Mouse (Mus musculus) myocyte (in vitro differentiated cells): ENCODE results near the gene Atp5h. TPM values are rescaled to one million over a fixed set of nuclear protein-coding genes. Genes with fewer than 3 reads are reported as not detected.

Experiments used
- H3K27me3 ChIP-seq: one replicate; pipeline ENCODE4 v1.6.1; 2011; ENCODE audit not compliant: control insufficient read depth, insufficient read depth, insufficient read length
- H3K36me3 ChIP-seq: one replicate; pipeline ENCODE4 v1.6.1; 2011; ENCODE audit not compliant: control insufficient read depth, insufficient read depth
- H3K4me2 ChIP-seq: one replicate; pipeline ENCODE4 v1.6.1; 2011; ENCODE audit warnings: low read depth, control low read depth
- H3K4me3 ChIP-seq: one replicate; pipeline ENCODE4 v1.5.1; 2011; ENCODE audit warnings: mild to moderate bottlenecking, control low read depth, moderate library complexity
- H3K79me2 ChIP-seq: one replicate; pipeline ENCODE4 v1.6.1; 2011; ENCODE audit not compliant: control insufficient read depth, insufficient read depth
- H3ac ChIP-seq: one replicate; pipeline ENCODE4 v1.6.1; 2011; ENCODE audit not compliant: control insufficient read depth, insufficient read length
- CEBPB ChIP-seq: IDR thresholded peaks from 2 replicates; pipeline ENCODE4 v1.6.1; 2011; ENCODE audit warnings: mild to moderate bottlenecking, moderate library complexity; ENCODE audit not compliant: poor library complexity, insufficient read depth, severe bottlenecking
- E2F4 ChIP-seq: IDR thresholded peaks from one replicate; pipeline ENCODE4 v1.6.1; 2011; ENCODE audit warnings: mild to moderate bottlenecking, control low read depth, moderate library complexity; ENCODE audit not compliant: insufficient read depth
- MAX ChIP-seq: IDR thresholded peaks from one replicate; pipeline ENCODE4 v1.6.1; 2011; ENCODE audit warnings: low read depth, mild to moderate bottlenecking, control low read depth
- MYOD1 ChIP-seq, 3 experiments: IDR thresholded peaks; one replicate each; pipeline ENCODE4 v1.6.1; 2011; ENCODE audit warnings: control low read depth in 2 of 3, low read depth in 2 of 3, mild to moderate bottlenecking in 2 of 3, moderate library complexity in 1 of 3; ENCODE audit not compliant: insufficient read length in 2 of 3, control insufficient read depth in 1 of 3
- MYOG ChIP-seq, 3 experiments: IDR thresholded peaks; one replicate each; pipeline ENCODE4 v1.6.1; 2011; ENCODE audit warnings: control low read depth in 2 of 3, low read depth in 2 of 3, mild to moderate bottlenecking in 2 of 3; ENCODE audit not compliant: insufficient read length in 2 of 3, control insufficient read depth in 1 of 3, insufficient read depth in 1 of 3
- POLR2A ChIP-seq: IDR thresholded peaks from one replicate; pipeline ENCODE4 v1.6.1; 2011; ENCODE audit warnings: low read depth, mild to moderate bottlenecking, control low read depth, moderate library complexity; ENCODE audit not compliant: insufficient read length
- POLR2AphosphoS2 ChIP-seq: IDR thresholded peaks from one replicate; pipeline ENCODE4 v1.6.1; 2011; ENCODE audit warnings: low read depth, control low read depth; ENCODE audit not compliant: insufficient read length
- REST ChIP-seq: IDR thresholded peaks from one replicate; pipeline ENCODE4 v1.6.1; 2011; ENCODE audit warnings: mild to moderate bottlenecking, control low read depth, moderate library complexity; ENCODE audit not compliant: insufficient read depth, insufficient read length
- SRF ChIP-seq: IDR thresholded peaks from one replicate; pipeline ENCODE4 v1.6.1; 2011; ENCODE audit warnings: low read depth; ENCODE audit not compliant: control insufficient read depth, insufficient read length
- TCF12 ChIP-seq: IDR thresholded peaks from one replicate; pipeline ENCODE4 v1.6.1; 2011; ENCODE audit warnings: mild to moderate bottlenecking, control low read depth; ENCODE audit not compliant: poor library complexity, insufficient read depth, severe bottlenecking
- TCF3 ChIP-seq: IDR thresholded peaks from one replicate; pipeline ENCODE4 v1.6.1; 2011; ENCODE audit warnings: low read depth, control low read depth; ENCODE audit not compliant: insufficient read length
- USF1 ChIP-seq: IDR thresholded peaks from one replicate; pipeline ENCODE4 v1.6.1; 2011; ENCODE audit warnings: low read depth, mild to moderate bottlenecking, control low read depth, moderate library complexity
- polyA plus RNA-seq: library from polyadenylated mRNA; unstranded; fragments of >200 nt; fragmentation: generic; extraction: Trizol; gene quantifications from one replicate; pipeline ENCODE4 v1.2.1, GENCODE M21; 2012; ENCODE audit warnings: missing spikeins

Gene Atp5h
- polyA plus RNA-seq, 1 experiment: 693 TPM

GRCm38 (mm10) chr11:115366706-115367394 is 52.9 kb downstream of the Atp5h start:
- no peaks in the 10 kb centered on the region for H3K27me3 ChIP-seq
- H3K36me3 ChIP-seq: no peaks in the 10 kb centered on the region
- H3K79me2 ChIP-seq: peaks cover 13% of the 10 kb centered on the region
- H3ac ChIP-seq: peak overlapping the region; percentile 41
- peak overlapping the region; percentile 79 for H3K4me3 ChIP-seq
- TF ChIP-seq SRF (no peak), POLR2A (no peak), REST (no peak), E2F4 (no peak), TCF12 (no peak), TCF3 (no peak), MYOG (IDR thresholded peaks at IDR 0.05; ENCODE audit: control insufficient read depth in 1 of 3, insufficient read depth in 1 of 3, insufficient read length in 2 of 3, low read depth in 2 of 3) (peak in 2 of 3 experiments; percentile 31 to 54), MYOD1 (IDR thresholded peaks at IDR 0.05; ENCODE audit: control insufficient read depth in 1 of 3, insufficient read length in 2 of 3, low read depth in 2 of 3) (peak in 2 of 3 experiments; percentile 34 to 59), USF1 (no peak), POLR2AphosphoS2 (peak; percentile 17), CEBPB (no peak), MAX (no peak)
- H3K4me2 ChIP-seq: peak overlapping the region; percentile 70

DNA sequence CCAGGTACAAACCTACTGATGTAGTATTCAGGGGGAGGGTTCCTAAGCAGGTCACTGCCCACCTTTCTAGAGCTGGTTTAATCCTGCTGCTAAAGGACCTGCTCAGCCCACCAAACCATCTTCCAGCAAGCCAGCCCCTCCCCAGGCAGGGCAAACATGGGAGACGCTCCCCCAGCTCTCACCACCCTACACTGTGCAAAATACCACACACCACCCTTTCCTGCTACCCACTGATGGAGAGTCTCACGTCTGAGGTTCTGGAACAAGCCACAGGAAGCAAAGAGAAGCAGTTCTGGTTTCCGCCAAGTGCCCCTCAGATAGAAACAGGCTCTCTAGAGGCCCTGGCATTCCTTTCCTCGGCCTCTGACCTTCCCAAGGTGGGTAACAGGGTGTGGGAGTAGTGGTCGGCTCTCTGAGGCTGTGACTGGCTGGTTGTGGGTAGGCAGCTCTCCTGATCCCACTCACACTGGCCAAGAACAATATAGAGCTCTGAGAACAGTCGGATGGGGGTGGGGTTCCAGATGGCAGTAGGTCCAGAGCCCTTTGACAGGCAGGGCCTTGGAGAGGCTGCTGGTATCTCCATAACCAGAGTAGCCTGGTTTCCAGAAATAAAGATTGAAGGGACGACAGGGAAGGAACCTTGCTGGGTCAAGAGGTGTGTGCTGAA is 53.6 kb downstream of the Atp5h start:
- peak overlapping the region; percentile 70 for H3K4me2 ChIP-seq
- peaks cover 13% of the 10 kb centered on the region for H3K79me2 ChIP-seq
- peak overlapping the region; percentile 41 for H3ac ChIP-seq
- TF ChIP-seq TCF12: no peak
- TF ChIP-seq E2F4: no peak
- TF ChIP-seq TCF3: no peak
- no peaks in the 10 kb centered on the region for H3K36me3 ChIP-seq
- no peaks in the 10 kb centered on the region for H3K27me3 ChIP-seq
- H3K4me3 ChIP-seq: peak overlapping the region; percentile 79

Other genes starting within 250 kb of the Atp5h start
- gene Tmem104, start 232.5 kb downstream of the Atp5h start, polyA plus RNA-seq: 15.5 TPM
- gene Nat9, start 232.1 kb downstream of the Atp5h start, polyA plus RNA-seq: 22.6 TPM
- not detected for gene Grin2c, start 152.7 kb downstream of the Atp5h start, polyA plus RNA-seq
- 13.9 TPM for gene Fdxr, start 142.9 kb downstream of the Atp5h start, polyA plus RNA-seq
- gene Fads6, start 122.3 kb downstream of the Atp5h start, polyA plus RNA-seq: 0.62 TPM
- 0.01 TPM for gene Otop2, start 112.8 kb downstream of the Atp5h start, polyA plus RNA-seq
- 0.16 TPM for gene Ush1g, start 97.9 kb downstream of the Atp5h start, polyA plus RNA-seq
- not detected for gene Otop3, start 85.2 kb downstream of the Atp5h start, polyA plus RNA-seq
- gene Hid1, start 52.2 kb downstream of the Atp5h start, polyA plus RNA-seq: 63.1 TPM
- 52.8 TPM for gene Cdr2l, start 38.0 kb downstream of the Atp5h start, polyA plus RNA-seq
- 201 TPM for gene Mrpl58, start 16.2 kb downstream of the Atp5h start, polyA plus RNA-seq
- gene Kctd2, start 166 bp upstream of the Atp5h start, polyA plus RNA-seq: 27.3 TPM
- gene Trim80, start 20.6 kb upstream of the Atp5h start, polyA plus RNA-seq: not detected
- 0.10 TPM for gene Slc16a5, start 42.5 kb upstream of the Atp5h start, polyA plus RNA-seq
- 6.2 TPM for gene Armc7, start 55.7 kb upstream of the Atp5h start, polyA plus RNA-seq
- gene Nt5c, start 71.9 kb upstream of the Atp5h start, polyA plus RNA-seq: 64.0 TPM
- gene Jpt1, start 94.4 kb upstream of the Atp5h start, polyA plus RNA-seq: 386 TPM
- gene Sumo2, start 116.3 kb upstream of the Atp5h start, polyA plus RNA-seq: 176 TPM
- 41.1 TPM for gene Nup85, start 144.5 kb upstream of the Atp5h start, polyA plus RNA-seq
- gene Mrps7, start 184.0 kb upstream of the Atp5h start, polyA plus RNA-seq: 61.5 TPM
- gene Gga3, start 184.1 kb upstream of the Atp5h start, polyA plus RNA-seq: 16.4 TPM
- 17.5 TPM for gene Mif4gd, start 193.0 kb upstream of the Atp5h start, polyA plus RNA-seq
- gene Slc25a19, start 208.3 kb upstream of the Atp5h start, polyA plus RNA-seq: 13.9 TPM